Mouse (Mus musculus) hindlimb bud, embryonic 11.5 days (tissue): ENCODE measurements around the gene Tm7sf2.
A peak's percentile ranks its signal among the peaks of the same experiment; 100 is the strongest.

ENCODE experiments used
- DNase-seq: peaks from one replicate; pipeline ENCODE4 v3.0.0-alpha.2; 2012; ENCODE audit warnings: low read depth, low spot score; ENCODE audit errors: extremely low spot score

Gene Tm7sf2

GRCm38 (mm10) chr19:6070571-6071250 lies 2.5 kb upstream of the Tm7sf2 start:
- DNase-seq: no peak

- no peak for DNase-seq
These were observed 1.7 kb upstream of the Tm7sf2 start for GRCm38 (mm10) chr19:6069851-6070250.

GRCm38 (mm10) chr19:6068951-6069350 lies 778 bp upstream of the Tm7sf2 start:
- DNase-seq: no peak

- DNase-seq: no peak
These were observed 1.0 kb downstream of the Tm7sf2 start for GRCm38 (mm10) chr19:6067011-6067723.

GRCm38 (mm10) chr19:6066571-6066970 lies 1.6 kb downstream of the Tm7sf2 start:
- no peak for DNase-seq

- no peak for DNase-seq
These were observed 5.1 kb downstream of the Tm7sf2 start for GRCm38 (mm10) chr19:6063081-6063480.

- DNase-seq: no peak
These were observed 5.8 kb downstream of the Tm7sf2 start for GRCm38 (mm10) chr19:6062418-6062817.

GRCm38 (mm10) chr19:6061641-6062302 lies 6.4 kb downstream of the Tm7sf2 start:
- no peak for DNase-seq

- DNase-seq: peak; percentile 83
These were observed 7.1 kb downstream of the Tm7sf2 start, which contains the start of gene Znhit2 for GRCm38 (mm10) chr19:6061021-6061533. TSS of gene Znhit2 (plus strand) at chr19:6061192.

GRCm38 (mm10) chr19:6058966-6059365 lies 9.2 kb downstream of the Tm7sf2 start:
- no peak for DNase-seq

GRCm38 (mm10) chr19:6058513-6058912 lies 9.7 kb downstream of the Tm7sf2 start:
- no peak for DNase-seq

- DNase-seq: peak; percentile 91
These were observed 10.7 kb downstream of the Tm7sf2 start, which contains the start of the genes Mrpl49 and Fau for GRCm38 (mm10) chr19:6057313-6058096. TSS of gene Mrpl49 (minus strand) at chr19:6057785. TSS of gene Fau (plus strand) at chr19:6057844.

- DNase-seq: no peak
These were observed 11.5 kb downstream of the Tm7sf2 start for GRCm38 (mm10) chr19:6056696-6057095.

GRCm38 (mm10) chr19:6054296-6054695 lies 13.9 kb downstream of the Tm7sf2 start:
- DNase-seq: no peak

GRCm38 (mm10) chr19:6052516-6052915 lies 15.7 kb downstream of the Tm7sf2 start:
- no peak for DNase-seq

- no peak for DNase-seq
These were observed 19.3 kb downstream of the Tm7sf2 start for GRCm38 (mm10) chr19:6048681-6049410.

- DNase-seq: no peak
These were observed 20.3 kb downstream of the Tm7sf2 start for GRCm38 (mm10) chr19:6047899-6048166.

- no peak for DNase-seq
These were observed 20.8 kb downstream of the Tm7sf2 start for GRCm38 (mm10) chr19:6047154-6047898.

- peak; percentile 98 for DNase-seq
These were observed 21.6 kb downstream of the Tm7sf2 start, which contains the start of gene Syvn1 for GRCm38 (mm10) chr19:6046294-6047153. TSS of gene Syvn1 (plus strand) at chr19:6046576.
